8 mouse cellular contexts compared by ENCODE assay signal in genomic region chrX:48344643-48345384, GRCm38 (mm10). TPM values are rescaled to one million over a fixed set of nuclear protein-coding genes. Genes with fewer than 3 reads are reported as not detected.
A peak's percentile ranks its signal among the peaks of the same experiment; 100 is the strongest.
DNase-seq lines count a peak whose midpoint lies in the region; ATAC-seq and TF ChIP-seq lines count a peak whose summit lies in the region.

No protein-coding gene starts in this region.

- no peak for ATAC-seq in hindbrain, embryonic 13.5 days (ENCODE audit: low FRiP score)
- ATAC-seq in neural tube, embryonic 13.5 days (ENCODE audit: low read depth), result no peak
- no peak for ATAC-seq in megakaryocyte progenitor cell, adult 5-6 weeks (replicated peaks; ENCODE audit: poor library complexity)

- TF ChIP-seq POLR2A in embryonic fibroblast, embryonic 13.5 days (IDR thresholded peaks at IDR 0.05; ENCODE audit: low read depth, low read length), result no peak
- TF ChIP-seq POLR2A in liver, adult 2 months (IDR thresholded peaks at IDR 0.05; ENCODE audit: extremely low read depth, insufficient read depth, low read length), result no peak

- no peak for TF ChIP-seq CTCF in layer of hippocampus, adult 2 months (conservative IDR thresholded peaks at IDR 0.05)
- no peak for TF ChIP-seq CTCF in embryonic fibroblast, embryonic 13.5 days (IDR thresholded peaks at IDR 0.05; ENCODE audit: borderline replicate concordance, insufficient read depth, low read length)
- TF ChIP-seq CTCF in liver, adult 2 months (IDR thresholded peaks at IDR 0.05; ENCODE audit: low read depth, low read length), result no peak

- H3K27ac ChIP-seq in layer of hippocampus, adult 2 months, result peak overlapping the region; percentile 79
- H3K27ac ChIP-seq in embryonic fibroblast, embryonic 13.5 days (ENCODE audit: insufficient read depth, low read length), result no peak overlapping the region
- peak overlapping the region; percentile 81 for H3K27ac ChIP-seq in hindbrain, embryonic 13.5 days
- H3K27ac ChIP-seq in liver, adult 2 months (replicated peaks; ENCODE audit: insufficient read depth, low read depth, low read length), result no peak overlapping the region
- peak overlapping the region; percentile 81 for H3K27ac ChIP-seq in neural tube, embryonic 13.5 days (replicated peaks)

- WGBS in hindbrain, embryonic 13.5 days, result 15% methylated on average over 28 of the region's 61 CpGs
- WGBS in liver, adult 2 months, result 1% methylated on average over 23 of the region's 61 CpGs
- 21% methylated on average over 27 of the region's 61 CpGs for WGBS in neural tube, embryonic 13.5 days

- peak overlapping the region; percentile 68 for H3K4me3 ChIP-seq in layer of hippocampus, adult 2 months
- H3K4me3 ChIP-seq in embryonic fibroblast, embryonic 13.5 days (ENCODE audit: insufficient read depth, low read length), result peak overlapping the region; percentile 69
- peak overlapping the region; percentile 59 for H3K4me3 ChIP-seq in hindbrain, embryonic 13.5 days
- peak overlapping the region; percentile 73 for H3K4me3 ChIP-seq in liver, adult 2 months (ENCODE audit: insufficient read depth, low read depth, low read length)
- H3K4me3 ChIP-seq in neural tube, embryonic 13.5 days, result peak overlapping the region; percentile 58

- no peaks in the 10 kb centered on the region for H3K27me3 ChIP-seq in hindbrain, embryonic 13.5 days
- H3K27me3 ChIP-seq in liver, adult 2 months (ENCODE audit: control insufficient read depth, insufficient read depth, low read length), result no peaks in the 10 kb centered on the region
- H3K27me3 ChIP-seq in neural tube, embryonic 13.5 days, result peaks cover 1% of the 10 kb centered on the region; the same call in 1 of the 2 replicates

- no peaks in the 10 kb centered on the region for H3K4me1 ChIP-seq in embryonic fibroblast, embryonic 13.5 days (ENCODE audit: control insufficient read depth, insufficient read depth, low read length)
- peaks cover 10% of the 10 kb centered on the region for H3K4me1 ChIP-seq in hindbrain, embryonic 13.5 days (replicated peaks)
- H3K4me1 ChIP-seq in liver, adult 2 months (ENCODE audit: control insufficient read depth, insufficient read depth, low read length), result peaks cover 9% of the 10 kb centered on the region; the same call in 1 of the 2 replicates
- H3K4me1 ChIP-seq in neural tube, embryonic 13.5 days (replicated peaks), result peaks cover 15% of the 10 kb centered on the region

- no peak for DNase-seq in layer of hippocampus, adult 2 months (ENCODE audit: low spot score in 2 of 2)
- DNase-seq in layer of hippocampus, adult 9-10 months (ENCODE audit: low spot score), result no peak
- peak; percentile 9 for DNase-seq in adrenal gland, adult 8-10 months
- no peak for DNase-seq in liver, adult 2 months (ENCODE audit: extremely low read depth, low read depth, low spot score)

- no peaks in the 10 kb centered on the region for H3K36me3 ChIP-seq in hindbrain, embryonic 13.5 days
- H3K36me3 ChIP-seq in liver, adult 2 months (ENCODE audit: control insufficient read depth, insufficient read depth, low read length), result no peaks in the 10 kb centered on the region
- H3K36me3 ChIP-seq in neural tube, embryonic 13.5 days, result no peaks in the 10 kb centered on the region

- H3K9me3 ChIP-seq in hindbrain, embryonic 13.5 days, result no peaks in the 10 kb centered on the region
- no peaks in the 10 kb centered on the region for H3K9me3 ChIP-seq in neural tube, embryonic 13.5 days

- no peaks in the 10 kb centered on the region; the same call in 1 of the 2 replicates for H3K79me2 ChIP-seq in liver, adult 2 months (ENCODE audit: control insufficient read depth, insufficient read depth, low read length)

- peak overlapping the region; percentile 76 for H3K9ac ChIP-seq in hindbrain, embryonic 13.5 days
- peak overlapping the region; percentile 67 for H3K9ac ChIP-seq in liver, adult 2 months (ENCODE audit: low read depth, low read length)
- peak overlapping the region; percentile 76 for H3K9ac ChIP-seq in neural tube, embryonic 13.5 days

- peak overlapping the region; percentile 58 for H3K4me2 ChIP-seq in hindbrain, embryonic 13.5 days
- H3K4me2 ChIP-seq in neural tube, embryonic 13.5 days, result peak overlapping the region; percentile 65

RNA-seq across cellular contexts. Expression of gene Bcorl1, which starts 3.7 kb away (rescaled TPM):
- total RNA-seq in layer of hippocampus, adult 2 months (2021), result 10 to 100 TPM; 15.0 to 21.0 TPM
- 10 to 100 TPM; 10.7 to 13.1 (median 11.5) TPM for total RNA-seq in adrenal gland, adult 8-10 months (2022)
- 9.2 and 9.7 TPM in 2 replicates for polyA plus RNA-seq in embryonic fibroblast, embryonic 13.5 days (2011; ENCODE audit: insufficient read length, low read depth, missing spikeins)
- 7.6 and 7.8 TPM in 2 replicates for polyA plus RNA-seq in hindbrain, embryonic 13.5 days (2015; fragmentation: Nextera tagmentation; extraction: Ambion mirVana)
- total RNA-seq in liver, adult 2 months (2014; rRNA removed), result 1.7 and 2.8 TPM in 2 replicates
- polyA plus RNA-seq in liver, adult 2 months (2012; rRNA removed), result 1.6 and 2.2 TPM in 2 replicates
- polyA plus RNA-seq in neural tube, embryonic 13.5 days (2015; fragmentation: Nextera tagmentation; extraction: Ambion mirVana), result 5.8 and 7.8 TPM in 2 replicates
- total RNA-seq in megakaryocyte progenitor cell, adult 5-6 weeks (2015), result 10.0 and 10.3 TPM in 2 replicates
- total RNA-seq in megakaryocyte progenitor cell, adult 5-6 weeks (2017), result 4.3 and 6.9 TPM in 2 replicates

Comparison
In these comparisons a context has a peak if more than half of its experiments do, and no peak if none do; other contexts are left out.
1. H3K27ac ChIP-seq: peak in layer of hippocampus, adult 2 months (single experiment), hindbrain, embryonic 13.5 days (single experiment) and neural tube, embryonic 13.5 days (single experiment); none in embryonic fibroblast, embryonic 13.5 days (single experiment) and liver, adult 2 months (single experiment).
2. Peak in every context shown above with its lines, with median percentiles within 50 percentile points of each other: H3K4me3 ChIP-seq and H3K9ac ChIP-seq.